Mouse (Mus musculus): ENCODE measurements around the gene Nipsnap2. TPM values are rescaled to one million over a fixed set of nuclear protein-coding genes. Genes with fewer than 3 reads are reported as not detected.

Gene Nipsnap2
- total RNA-seq, 1 experiment: 25.1 TPM

- H3K9me3 ChIP-seq (ENCODE audit: control insufficient read depth, insufficient read depth, low read depth, low read length): no peaks in the 10 kb centered on the region
- H3K36me3 ChIP-seq (ENCODE audit: control insufficient read depth, insufficient read depth, low read length, poor library complexity, severe bottlenecking): peaks cover 2% of the 10 kb centered on the region; the same call in 1 of the 2 replicates
- H3K4me1 ChIP-seq (ENCODE audit: control insufficient read depth in 2 of 2, insufficient read depth in 2 of 2, low read length in 2 of 2, poor library complexity in 1 of 2): 0 out of 4 replicates have a peak, but pooled peaks cover 0 to 2% of the 10 kb centered on the region in 2 experiments
- peak overlapping the region; percentile 87 for H3K9ac ChIP-seq (ENCODE audit: insufficient read depth, low read depth, low read length, poor library complexity, severe bottlenecking)
- peak overlapping the region; percentile 68 to 83 for H3K4me3 ChIP-seq (ENCODE audit: insufficient read depth in 1 of 2, low read depth in 1 of 2, low read length in 2 of 2, poor library complexity in 1 of 2, severe bottlenecking in 1 of 2)
- TF ChIP-seq ZC3H11A (IDR thresholded peaks at IDR 0.05; ENCODE audit: borderline replicate concordance, low read depth, low read length) (no peak), ZNF384 (IDR thresholded peaks at IDR 0.05; ENCODE audit: low read depth, low read length) (no peak), CHD2 (IDR thresholded peaks at IDR 0.05; ENCODE audit: low read depth, low read length) (no peak), MAFK (IDR thresholded peaks at IDR 0.05; ENCODE audit: insufficient read depth, low read depth, low read length) (no peak), HCFC1 (IDR thresholded peaks at IDR 0.05; ENCODE audit: borderline replicate concordance, insufficient read depth, low read length) (no peak)
- H3K27ac ChIP-seq (ENCODE audit: insufficient read depth, low read depth, low read length, poor library complexity, severe bottlenecking): no peak overlapping the region
- in situ Hi-C loops (cut with MboI; ENCODE audit: low sequenced_read_pairs in 2 of 2, unreplicated experiment in 2 of 2): no loop called here
- DNase-seq (ENCODE audit: low read depth, low spot score): peak; percentile 85
These were observed 54.3 kb downstream of the Nipsnap2 start for GRCm38 (mm10) chr5:129778996-129779716.

- Histone ChIP-seq H3K27ac (ENCODE audit: insufficient read depth, low read depth, low read length, poor library complexity, severe bottlenecking) (no peak overlapping the region), H3K9ac (ENCODE audit: insufficient read depth, low read depth, low read length, poor library complexity, severe bottlenecking) (no peak overlapping the region), H3K36me3 (ENCODE audit: control insufficient read depth, insufficient read depth, low read length, poor library complexity, severe bottlenecking) (peaks cover 2% of the 10 kb centered on the region; the same call in 1 of the 2 replicates), H3K4me1 (ENCODE audit: control insufficient read depth in 2 of 2, insufficient read depth in 2 of 2, low read length in 2 of 2, poor library complexity in 1 of 2) (0 out of 4 replicates have a peak, but pooled peaks cover 0 to 2% of the 10 kb centered on the region in 2 experiments), H3K9me3 (ENCODE audit: control insufficient read depth, insufficient read depth, low read depth, low read length) (no peaks in the 10 kb centered on the region), H3K4me3 (ENCODE audit: insufficient read depth in 1 of 2, low read depth in 1 of 2, low read length in 2 of 2, poor library complexity in 1 of 2, severe bottlenecking in 1 of 2) (no peak overlapping the region)
- TF ChIP-seq HCFC1 (IDR thresholded peaks at IDR 0.05; ENCODE audit: borderline replicate concordance, insufficient read depth, low read length) (no peak), MAFK (IDR thresholded peaks at IDR 0.05; ENCODE audit: insufficient read depth, low read depth, low read length) (no peak), ZNF384 (IDR thresholded peaks at IDR 0.05; ENCODE audit: low read depth, low read length) (no peak), ZC3H11A (IDR thresholded peaks at IDR 0.05; ENCODE audit: borderline replicate concordance, low read depth, low read length) (no peak)
- in situ Hi-C loops (cut with MboI; ENCODE audit: low sequenced_read_pairs in 2 of 2, unreplicated experiment in 2 of 2): no loop called here
- DNase-seq (ENCODE audit: low read depth, low spot score): no peak
These were observed 55.3 kb downstream of the Nipsnap2 start for GRCm38 (mm10) chr5:129780131-129780530.

GRCm38 (mm10) chr5:129782211-129782610 is 57.3 kb downstream of the Nipsnap2 start:
- H3K4me1 ChIP-seq (ENCODE audit: control insufficient read depth in 2 of 2, insufficient read depth in 2 of 2, low read length in 2 of 2, poor library complexity in 1 of 2): 0 out of 4 replicates have a peak, but pooled peaks cover 0 to 2% of the 10 kb centered on the region in 2 experiments
- no peak overlapping the region for H3K9ac ChIP-seq (ENCODE audit: insufficient read depth, low read depth, low read length, poor library complexity, severe bottlenecking)
- in situ Hi-C loops (cut with MboI; ENCODE audit: low sequenced_read_pairs in 2 of 2, unreplicated experiment in 2 of 2): no loop called here
- H3K4me3 ChIP-seq (ENCODE audit: insufficient read depth in 1 of 2, low read depth in 1 of 2, low read length in 2 of 2, poor library complexity in 1 of 2, severe bottlenecking in 1 of 2): no peak overlapping the region
- DNase-seq (ENCODE audit: low read depth, low spot score): no peak
- TF ChIP-seq ZNF384 (IDR thresholded peaks at IDR 0.05; ENCODE audit: low read depth, low read length) (no peak), CHD2 (IDR thresholded peaks at IDR 0.05; ENCODE audit: low read depth, low read length) (no peak), ZC3H11A (IDR thresholded peaks at IDR 0.05; ENCODE audit: borderline replicate concordance, low read depth, low read length) (no peak), MAFK (IDR thresholded peaks at IDR 0.05; ENCODE audit: insufficient read depth, low read depth, low read length) (no peak), HCFC1 (IDR thresholded peaks at IDR 0.05; ENCODE audit: borderline replicate concordance, insufficient read depth, low read length) (no peak)
- H3K36me3 ChIP-seq (ENCODE audit: control insufficient read depth, insufficient read depth, low read length, poor library complexity, severe bottlenecking): no peaks in the 10 kb centered on the region
- no peak overlapping the region for H3K27ac ChIP-seq (ENCODE audit: insufficient read depth, low read depth, low read length, poor library complexity, severe bottlenecking)
- no peaks in the 10 kb centered on the region for H3K9me3 ChIP-seq (ENCODE audit: control insufficient read depth, insufficient read depth, low read depth, low read length)

- no peak overlapping the region for H3K27ac ChIP-seq (ENCODE audit: insufficient read depth, low read depth, low read length, poor library complexity, severe bottlenecking)
- in situ Hi-C loops (cut with MboI; ENCODE audit: low sequenced_read_pairs in 2 of 2, unreplicated experiment in 2 of 2): no loop called here
- H3K36me3 ChIP-seq (ENCODE audit: control insufficient read depth, insufficient read depth, low read length, poor library complexity, severe bottlenecking): peaks cover 16% of the 10 kb centered on the region
- no peak overlapping the region for H3K4me3 ChIP-seq (ENCODE audit: insufficient read depth in 1 of 2, low read depth in 1 of 2, low read length in 2 of 2, poor library complexity in 1 of 2, severe bottlenecking in 1 of 2)
- peaks cover 4 to 5% of the 10 kb centered on the region in 2 experiments; a peak in 1 of 4 replicates for H3K4me1 ChIP-seq (ENCODE audit: control insufficient read depth in 2 of 2, insufficient read depth in 2 of 2, low read length in 2 of 2, poor library complexity in 1 of 2)
- no peak for DNase-seq (ENCODE audit: low read depth, low spot score)
- H3K9ac ChIP-seq (ENCODE audit: insufficient read depth, low read depth, low read length, poor library complexity, severe bottlenecking): no peak overlapping the region; the same call in 1 of the 2 replicates
- TF ChIP-seq CHD2 (IDR thresholded peaks at IDR 0.05; ENCODE audit: low read depth, low read length): no peak
- no peak for TF ChIP-seq ZC3H11A (IDR thresholded peaks at IDR 0.05; ENCODE audit: borderline replicate concordance, low read depth, low read length)
- peak; percentile 88 for TF ChIP-seq ZNF384 (IDR thresholded peaks at IDR 0.05; ENCODE audit: low read depth, low read length)
- no peak for TF ChIP-seq HCFC1 (IDR thresholded peaks at IDR 0.05; ENCODE audit: borderline replicate concordance, insufficient read depth, low read length)
- no peak for TF ChIP-seq MAFK (IDR thresholded peaks at IDR 0.05; ENCODE audit: insufficient read depth, low read depth, low read length)
- H3K9me3 ChIP-seq (ENCODE audit: control insufficient read depth, insufficient read depth, low read depth, low read length): no peaks in the 10 kb centered on the region
These were observed 60.5 kb downstream of the Nipsnap2 start for GRCm38 (mm10) chr5:129785235-129785870.

Measured in ES-E14 (cell line).